Mouse (Mus musculus): Measurements from ENCODE around the gene Piwil1.
"Not testable (repeated sequence)": the region's sequence is repeated elsewhere in the genome, so short reads cannot be mapped to it uniquely, and the experiment has no call there.

The Piwil1 gene

GRCm38 (mm10) chr5:128711847-128712246 is 9.5 kb downstream of the Piwil1 start:
- DNase-seq = no peak

- no peak for DNase-seq
Measured at GRCm38 (mm10) chr5:128715171-128715570, 12.8 kb downstream of the Piwil1 start.

DNA sequence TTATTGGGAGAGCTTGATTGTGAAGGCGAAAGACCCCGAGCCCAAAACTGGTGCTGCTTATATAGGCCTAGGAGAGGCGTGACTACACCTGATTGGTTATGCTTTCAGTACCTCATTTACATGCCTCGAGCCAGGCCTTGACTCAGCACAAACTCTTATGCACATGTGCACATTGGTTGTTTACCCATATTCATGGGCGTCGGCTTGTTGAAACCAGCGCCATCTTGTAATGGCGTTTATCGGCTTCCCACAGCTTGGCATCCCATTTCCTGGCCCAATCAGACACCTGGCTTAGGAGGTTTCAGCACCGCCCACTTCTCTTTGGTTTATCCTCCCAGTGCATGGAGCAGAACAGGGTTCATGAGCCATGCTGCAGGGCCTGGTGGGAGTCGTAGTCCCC is 18.1 kb downstream of the Piwil1 start:
- not testable (repeated sequence) for DNase-seq

DNA sequence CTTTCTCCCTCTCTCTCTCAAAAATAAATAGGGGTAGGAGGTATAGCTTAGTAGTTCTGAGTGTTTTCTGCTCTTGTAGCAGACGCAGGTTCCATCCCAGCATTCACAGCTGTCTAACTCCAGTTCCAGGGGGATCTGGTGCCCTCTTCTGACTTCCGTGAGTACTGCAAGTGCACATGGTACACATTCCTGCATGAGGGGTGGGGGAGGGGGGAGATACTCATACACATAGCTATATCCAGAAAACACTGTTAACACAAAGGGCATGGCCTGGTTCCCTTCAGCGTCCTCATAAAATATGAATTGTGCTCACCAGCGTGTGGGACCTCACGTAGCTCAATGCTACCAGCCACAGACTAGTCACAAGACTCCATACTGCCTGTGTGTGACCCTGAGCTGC is 27.0 kb downstream of the Piwil1 start:
- DNase-seq = no peak

DNA sequence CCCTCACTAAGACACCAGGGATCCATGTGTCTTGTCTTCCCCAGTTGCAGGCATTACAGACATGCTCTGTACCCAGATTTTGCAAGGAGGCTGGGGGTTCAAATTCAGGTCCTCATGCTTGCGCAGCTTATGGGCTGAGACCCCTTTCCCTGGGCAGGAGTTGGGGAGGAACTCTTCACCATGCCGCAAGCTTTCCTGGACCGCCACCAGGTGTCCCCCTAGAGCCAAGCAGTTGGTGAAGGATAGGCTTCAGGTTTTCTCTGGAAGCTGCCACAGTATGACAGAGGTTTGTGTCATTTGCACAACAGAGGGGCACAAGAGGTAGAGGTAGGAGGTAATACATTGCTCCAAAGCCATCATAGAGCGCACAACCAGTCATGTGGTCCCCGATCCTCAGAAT is 28.3 kb downstream of the Piwil1 start:
- DNase-seq = no peak

- DNase-seq = no peak
Measured at GRCm38 (mm10) chr5:128732416-128733014, 30.2 kb downstream of the Piwil1 start.

- DNase-seq = no peak
Measured at GRCm38 (mm10) chr5:128733955-128734354, 31.6 kb downstream of the Piwil1 start.

DNA sequence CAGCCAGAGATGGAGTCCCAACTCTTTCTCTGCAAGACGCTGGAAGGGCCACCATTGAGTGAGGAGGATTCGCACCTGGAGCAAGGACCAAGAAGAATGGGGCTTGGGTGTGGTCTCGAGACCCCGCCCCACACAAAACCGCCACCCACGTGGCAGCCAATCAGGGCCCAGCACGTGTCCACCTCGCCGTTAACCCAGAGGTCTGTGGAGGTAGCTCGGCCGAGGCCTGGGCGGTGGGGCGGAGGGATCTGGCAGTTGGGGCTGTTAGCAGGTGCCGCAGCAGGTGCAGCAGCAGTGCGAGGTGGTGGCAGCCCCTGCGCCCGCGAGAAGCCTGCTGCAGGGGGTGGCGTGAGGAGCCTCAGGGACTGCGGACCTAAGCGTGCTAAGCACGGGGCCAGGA is 33.6 kb downstream of the Piwil1 start:
- no peak for DNase-seq

- no peak for DNase-seq
Measured at GRCm38 (mm10) chr5:128739168-128739837, 37.0 kb downstream of the Piwil1 start.

- DNase-seq = no peak
Measured at GRCm38 (mm10) chr5:128739838-128740171, 37.5 kb downstream of the Piwil1 start.

DNA sequence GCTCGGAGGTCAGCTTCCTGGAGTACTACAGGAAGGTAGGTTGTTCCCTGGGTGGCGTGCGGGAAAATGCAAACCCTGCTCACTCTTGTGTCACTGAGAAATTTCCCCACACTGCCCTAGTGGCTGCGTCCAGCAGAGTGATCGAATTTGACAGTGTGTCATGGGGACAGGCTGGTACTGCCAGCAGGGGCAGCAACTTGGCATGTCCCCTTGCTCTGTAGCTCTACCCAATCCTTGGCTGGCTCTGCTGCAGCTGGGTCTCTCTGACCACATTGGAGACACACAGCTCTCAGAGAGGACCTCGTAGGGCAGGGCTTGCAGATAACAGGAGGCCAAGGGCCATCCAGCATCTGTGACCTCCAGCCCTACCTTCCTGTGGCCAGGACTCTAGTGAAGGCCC is 42.0 kb downstream of the Piwil1 start:
- DNase-seq = no peak

- no peak for DNase-seq
Measured at GRCm38 (mm10) chr5:128745206-128745605, 42.9 kb downstream of the Piwil1 start.

DNA sequence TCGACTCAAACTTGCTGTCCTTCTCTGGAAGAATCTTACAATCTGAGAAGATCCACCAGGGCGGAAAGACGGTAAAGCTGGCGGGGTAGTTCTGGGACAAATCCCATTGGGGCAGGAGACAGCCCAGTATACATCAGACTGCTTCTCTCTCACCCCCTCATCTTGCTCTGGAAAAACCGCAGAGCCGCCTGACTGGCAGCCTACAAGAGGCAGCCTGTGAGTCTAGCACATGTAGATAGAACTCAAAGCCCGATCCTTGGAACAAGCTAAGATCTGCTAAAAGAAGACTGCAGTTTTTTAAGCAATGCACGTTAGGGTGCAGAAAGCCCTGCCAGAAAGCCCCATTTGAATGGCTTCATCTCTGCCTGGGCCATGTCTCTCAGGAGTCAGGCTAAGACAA is 43.9 kb downstream of the Piwil1 start:
- DNase-seq = no peak

DNA sequence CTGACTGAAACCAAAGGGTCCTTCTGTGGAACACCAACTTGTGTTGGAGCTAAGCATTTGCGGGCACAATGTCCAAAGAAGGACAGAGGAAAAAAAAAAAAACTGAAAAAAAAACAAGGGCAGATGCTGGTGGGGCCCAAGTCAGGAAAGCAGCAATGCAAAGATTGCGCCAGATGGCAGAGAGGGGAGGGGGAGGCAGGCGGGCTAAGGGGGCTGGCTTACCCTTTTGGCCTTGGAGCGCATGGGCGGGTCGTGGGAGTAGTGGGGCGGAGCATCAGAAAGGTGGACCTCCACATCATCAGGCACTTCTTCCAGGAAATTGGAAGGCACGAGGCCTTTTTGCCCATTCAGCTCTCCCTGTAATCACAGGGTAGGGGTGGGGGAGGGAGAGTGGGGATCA is 58.8 kb downstream of the Piwil1 start:
- DNase-seq = no peak

GRCm38 (mm10) chr5:128769026-128769631 is 66.8 kb downstream of the Piwil1 start:
- no peak for DNase-seq

GRCm38 (mm10) chr5:128776386-128776785 is 74.1 kb downstream of the Piwil1 start:
- DNase-seq = no peak

GRCm38 (mm10) chr5:128781621-128782020 is 79.3 kb downstream of the Piwil1 start:
- no peak for DNase-seq

DNA sequence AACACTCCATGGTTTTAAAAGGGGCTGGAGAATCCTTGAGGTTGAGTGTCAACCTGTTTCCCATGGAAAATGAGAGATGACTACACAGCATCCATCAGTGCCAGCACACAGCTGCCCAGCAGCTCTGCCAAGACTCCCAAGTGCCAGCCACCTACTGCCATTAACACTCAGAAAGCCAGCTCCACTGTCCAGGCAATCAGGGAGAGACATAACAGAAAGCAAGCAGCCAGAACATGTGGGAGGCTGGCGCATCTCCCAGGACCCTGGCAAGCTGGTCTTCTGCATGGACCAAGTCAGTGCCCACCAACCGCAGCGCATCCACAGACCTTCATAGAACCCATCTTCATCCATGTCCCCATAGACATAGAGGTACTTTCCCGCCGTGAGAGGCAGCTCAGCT is 98.3 kb downstream of the Piwil1 start:
- DNase-seq = no peak
